Mouse (Mus musculus): ENCODE measurements around the gene Setd2. TPM values are rescaled to one million over a fixed set of nuclear protein-coding genes. Genes with fewer than 3 reads are reported as not detected.
A peak's percentile ranks its signal among the peaks of the same experiment; 100 is the strongest.

Gene Setd2
- polyA plus RNA-seq, 1 experiment from 2014 or later: 48.8 TPM

DNA sequence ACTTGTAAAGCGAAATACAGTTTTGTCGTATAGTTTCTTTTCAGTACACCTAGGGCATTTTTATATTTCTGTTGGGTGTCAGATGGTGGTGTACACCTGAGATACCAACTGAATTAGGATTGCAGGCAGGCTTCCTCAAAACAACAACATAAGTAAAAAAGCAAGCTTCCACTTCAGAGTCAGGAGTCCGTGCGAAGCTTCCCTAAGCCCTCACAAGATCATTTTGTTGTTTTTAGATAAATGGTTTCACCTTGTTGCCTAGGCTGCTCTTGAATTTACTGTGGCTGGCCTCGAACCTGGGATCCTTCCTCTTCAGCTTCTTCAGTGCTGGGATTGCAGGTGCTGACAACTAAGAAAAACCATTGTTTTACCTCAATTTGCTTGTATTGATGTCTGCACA lies 1.2 kb downstream of the Setd2 start:
- Histone ChIP-seq H3K36me3 (ENCODE audit: control insufficient read depth, insufficient read depth, low read length) (0 out of 2 replicates have a peak, but pooled peaks cover 4% of the 10 kb centered on the region), H3K4me3 (ENCODE audit: low read depth, low read length) (peak overlapping the region; percentile 100), H3K27ac (replicated peaks; ENCODE audit: low read depth, low read length) (peak overlapping the region; percentile 100), H3K27me3 (replicated peaks; ENCODE audit: control insufficient read depth, insufficient read depth, low read length) (no peaks in the 10 kb centered on the region), H3K9ac (ENCODE audit: low read depth, low read length) (peak overlapping the region; percentile 100), H3K4me2 (ENCODE audit: low read depth, low read length) (peak overlapping the region; percentile 86), H3K9me3 (ENCODE audit: control insufficient read depth, low read length) (no peaks in the 10 kb centered on the region), H3K4me1 (ENCODE audit: control insufficient read depth, insufficient read depth, low read length) (peaks cover 21% of the 10 kb centered on the region)
- DNase-seq (ENCODE audit: low spot score): no peak
- WGBS: 29% methylated on average over 5 of the region's 5 CpGs
- ATAC-seq (ENCODE audit: low read depth): no peak

- H3K36me3 ChIP-seq (ENCODE audit: control insufficient read depth, insufficient read depth, low read length): 0 out of 2 replicates have a peak, but pooled peaks cover 4% of the 10 kb centered on the region
- DNase-seq (ENCODE audit: low spot score) (no peak), ATAC-seq (ENCODE audit: low read depth) (no peak)
- H3K4me1 ChIP-seq (ENCODE audit: control insufficient read depth, insufficient read depth, low read length): peaks cover 21% of the 10 kb centered on the region
- H3K9ac ChIP-seq (ENCODE audit: low read depth, low read length): 0 out of 2 replicates have a peak overlapping the region, but pooled peaks have one; percentile 30
- 47% methylated on average over 2 of the region's 2 CpGs for WGBS
- H3K4me3 ChIP-seq (ENCODE audit: low read depth, low read length): no peak overlapping the region
- peak overlapping the region; percentile 86 for H3K4me2 ChIP-seq (ENCODE audit: low read depth, low read length)
- no peaks in the 10 kb centered on the region for H3K9me3 ChIP-seq (ENCODE audit: control insufficient read depth, low read length)
- H3K27me3 ChIP-seq (replicated peaks; ENCODE audit: control insufficient read depth, insufficient read depth, low read length): no peaks in the 10 kb centered on the region
- H3K27ac ChIP-seq (replicated peaks; ENCODE audit: low read depth, low read length): no peak overlapping the region
Measured at GRCm38 (mm10) chr9:110535114-110535513, 2.7 kb downstream of the Setd2 start.

- ATAC-seq (ENCODE audit: low read depth): no peak
Measured at GRCm38 (mm10) chr9:110536636-110537035, 4.2 kb downstream of the Setd2 start.

GRCm38 (mm10) chr9:110538511-110538910 lies 6.1 kb downstream of the Setd2 start:
- ATAC-seq (ENCODE audit: low read depth): no peak

More at GRCm38 (mm10) chr9:110536636-110537035, 4.2 kb downstream of the Setd2 start:
- 95% methylated on average over 2 of the region's 2 CpGs for WGBS
- no peak overlapping the region for H3K27ac ChIP-seq (replicated peaks; ENCODE audit: low read depth, low read length)
- H3K4me3 ChIP-seq (ENCODE audit: low read depth, low read length): no peak overlapping the region
- no peaks in the 10 kb centered on the region for H3K9me3 ChIP-seq (ENCODE audit: control insufficient read depth, low read length)
- 0 out of 2 replicates have a peak, but pooled peaks cover 4% of the 10 kb centered on the region for H3K36me3 ChIP-seq (ENCODE audit: control insufficient read depth, insufficient read depth, low read length)
- no peak for DNase-seq (ENCODE audit: low spot score)
- H3K27me3 ChIP-seq (replicated peaks; ENCODE audit: control insufficient read depth, insufficient read depth, low read length): no peaks in the 10 kb centered on the region
- H3K4me2 ChIP-seq (ENCODE audit: low read depth, low read length): no peak overlapping the region
- no peak overlapping the region for H3K9ac ChIP-seq (ENCODE audit: low read depth, low read length)
- H3K4me1 ChIP-seq (ENCODE audit: control insufficient read depth, insufficient read depth, low read length): peaks cover 21% of the 10 kb centered on the region

GRCm38 (mm10) chr9:110541988-110542387 lies 9.6 kb downstream of the Setd2 start:
- Histone ChIP-seq H3K27me3 (replicated peaks; ENCODE audit: control insufficient read depth, insufficient read depth, low read length) (no peaks in the 10 kb centered on the region), H3K4me3 (ENCODE audit: low read depth, low read length) (no peak overlapping the region), H3K4me1 (ENCODE audit: control insufficient read depth, insufficient read depth, low read length) (no peaks in the 10 kb centered on the region; the same call in 1 of the 2 replicates), H3K9ac (ENCODE audit: low read depth, low read length) (no peak overlapping the region), H3K9me3 (ENCODE audit: control insufficient read depth, low read length) (no peaks in the 10 kb centered on the region), H3K4me2 (ENCODE audit: low read depth, low read length) (no peak overlapping the region), H3K27ac (replicated peaks; ENCODE audit: low read depth, low read length) (no peak overlapping the region), H3K36me3 (ENCODE audit: control insufficient read depth, insufficient read depth, low read length) (peaks cover 4% of the 10 kb centered on the region)
- 85% methylated on average over 4 of the region's 4 CpGs for WGBS
- ATAC-seq (ENCODE audit: low read depth) (no peak), DNase-seq (ENCODE audit: low spot score) (no peak)

More at GRCm38 (mm10) chr9:110538511-110538910, 6.1 kb downstream of the Setd2 start:
- Histone ChIP-seq H3K4me3 (ENCODE audit: low read depth, low read length) (no peak overlapping the region), H3K4me2 (ENCODE audit: low read depth, low read length) (no peak overlapping the region), H3K9me3 (ENCODE audit: control insufficient read depth, low read length) (no peaks in the 10 kb centered on the region), H3K36me3 (ENCODE audit: control insufficient read depth, insufficient read depth, low read length) (0 out of 2 replicates have a peak, but pooled peaks cover 4% of the 10 kb centered on the region), H3K9ac (ENCODE audit: low read depth, low read length) (no peak overlapping the region), H3K27ac (replicated peaks; ENCODE audit: low read depth, low read length) (no peak overlapping the region), H3K27me3 (replicated peaks; ENCODE audit: control insufficient read depth, insufficient read depth, low read length) (no peaks in the 10 kb centered on the region), H3K4me1 (ENCODE audit: control insufficient read depth, insufficient read depth, low read length) (peaks cover 21% of the 10 kb centered on the region)
- no peak for DNase-seq (ENCODE audit: low spot score)

- ATAC-seq (ENCODE audit: low read depth) (no peak), DNase-seq (ENCODE audit: low spot score) (no peak)
- Histone ChIP-seq H3K9ac (ENCODE audit: low read depth, low read length) (no peak overlapping the region), H3K27me3 (replicated peaks; ENCODE audit: control insufficient read depth, insufficient read depth, low read length) (no peaks in the 10 kb centered on the region), H3K36me3 (ENCODE audit: control insufficient read depth, insufficient read depth, low read length) (peaks cover 64% of the 10 kb centered on the region), H3K4me3 (ENCODE audit: low read depth, low read length) (no peak overlapping the region), H3K9me3 (ENCODE audit: control insufficient read depth, low read length) (no peaks in the 10 kb centered on the region), H3K4me2 (ENCODE audit: low read depth, low read length) (no peak overlapping the region), H3K4me1 (ENCODE audit: control insufficient read depth, insufficient read depth, low read length) (no peaks in the 10 kb centered on the region), H3K27ac (replicated peaks; ENCODE audit: low read depth, low read length) (no peak overlapping the region)
- WGBS: 98% methylated on average over 19 of the region's 19 CpGs
Measured at GRCm38 (mm10) chr9:110548261-110548660, 15.9 kb downstream of the Setd2 start.

- no peak for DNase-seq (ENCODE audit: low spot score)
- no peaks in the 10 kb centered on the region for H3K9me3 ChIP-seq (ENCODE audit: control insufficient read depth, low read length)
- no peak overlapping the region for H3K4me2 ChIP-seq (ENCODE audit: low read depth, low read length)
- peaks cover 90% of the 10 kb centered on the region for H3K36me3 ChIP-seq (ENCODE audit: control insufficient read depth, insufficient read depth, low read length)
- no peaks in the 10 kb centered on the region for H3K27me3 ChIP-seq (replicated peaks; ENCODE audit: control insufficient read depth, insufficient read depth, low read length)
- H3K4me3 ChIP-seq (ENCODE audit: low read depth, low read length): no peak overlapping the region
- H3K9ac ChIP-seq (ENCODE audit: low read depth, low read length): no peak overlapping the region
- H3K27ac ChIP-seq (replicated peaks; ENCODE audit: low read depth, low read length): no peak overlapping the region
- no peak for ATAC-seq (ENCODE audit: low read depth)
- H3K4me1 ChIP-seq (ENCODE audit: control insufficient read depth, insufficient read depth, low read length): no peaks in the 10 kb centered on the region
Measured at GRCm38 (mm10) chr9:110568309-110568708, 35.9 kb downstream of the Setd2 start.

- no peaks in the 10 kb centered on the region for H3K4me1 ChIP-seq (ENCODE audit: control insufficient read depth, insufficient read depth, low read length)
- no peaks in the 10 kb centered on the region for H3K27me3 ChIP-seq (replicated peaks; ENCODE audit: control insufficient read depth, insufficient read depth, low read length)
- no peak for ATAC-seq (ENCODE audit: low read depth)
- H3K27ac ChIP-seq (replicated peaks; ENCODE audit: low read depth, low read length): no peak overlapping the region
- H3K4me2 ChIP-seq (ENCODE audit: low read depth, low read length): no peak overlapping the region
- H3K36me3 ChIP-seq (ENCODE audit: control insufficient read depth, insufficient read depth, low read length): peaks cover 35% of the 10 kb centered on the region
- no peak overlapping the region for H3K4me3 ChIP-seq (ENCODE audit: low read depth, low read length)
- no peaks in the 10 kb centered on the region for H3K9me3 ChIP-seq (ENCODE audit: control insufficient read depth, low read length)
- no peak for DNase-seq (ENCODE audit: low spot score)
- WGBS: 83% methylated on average over 2 of the region's 2 CpGs
- H3K9ac ChIP-seq (ENCODE audit: low read depth, low read length): no peak overlapping the region
Measured at GRCm38 (mm10) chr9:110582161-110582560, 49.8 kb downstream of the Setd2 start.

GRCm38 (mm10) chr9:110583521-110583920 lies 51.1 kb downstream of the Setd2 start:
- Histone ChIP-seq H3K27me3 (replicated peaks; ENCODE audit: control insufficient read depth, insufficient read depth, low read length) (no peaks in the 10 kb centered on the region), H3K4me1 (ENCODE audit: control insufficient read depth, insufficient read depth, low read length) (no peaks in the 10 kb centered on the region), H3K36me3 (ENCODE audit: control insufficient read depth, insufficient read depth, low read length) (peaks cover 29% of the 10 kb centered on the region), H3K4me3 (ENCODE audit: low read depth, low read length) (no peak overlapping the region), H3K9ac (ENCODE audit: low read depth, low read length) (no peak overlapping the region), H3K4me2 (ENCODE audit: low read depth, low read length) (no peak overlapping the region), H3K9me3 (ENCODE audit: control insufficient read depth, low read length) (no peaks in the 10 kb centered on the region), H3K27ac (replicated peaks; ENCODE audit: low read depth, low read length) (no peak overlapping the region)
- DNase-seq (ENCODE audit: low spot score) (no peak), ATAC-seq (ENCODE audit: low read depth) (no peak)
- 79% methylated on average over 1 of the region's 1 CpGs for WGBS

Measured in embryonic facial prominence, embryonic 14.5 days (tissue).